Mouse (Mus musculus) cortical plate, adult 2 months (tissue): Measurements from ENCODE around the gene Gjc3.

Source experiments
- CTCF ChIP-seq: fragments of 200-500 bp; IDR thresholded peaks from 2 replicates; pipeline ENCODE4 v1.5.1; 2011; ENCODE audit warnings: mild to moderate bottlenecking, control low read depth, low read length; ENCODE audit not compliant: insufficient read depth; ENCODE audit errors: extremely low read depth
- POLR2A ChIP-seq: fragments of 200-500 bp; IDR thresholded peaks from 2 replicates; pipeline ENCODE4 v1.6.1; 2011; ENCODE audit warnings: mild to moderate bottlenecking, low read length, control low read depth; ENCODE audit not compliant: insufficient read depth; ENCODE audit errors: extremely low read depth

- TF ChIP-seq POLR2A = no peak
- TF ChIP-seq CTCF = no peak
Measured at GRCm38 (mm10) chr5:137975434-137975833, 12.5 kb upstream of the Gjc3 start.
